ENCODE assay signal across 8 mouse cellular contexts in genomic region chr12:107930611-107931350, GRCm38 (mm10).
DNase-seq lines count a peak whose midpoint lies in the region; ATAC-seq and TF ChIP-seq lines count a peak whose summit lies in the region.

No protein-coding gene starts in this region.

- peaks cover 47% of the 10 kb centered on the region for H3K4me1 ChIP-seq in heart, embryonic 16.5 days (ENCODE audit: control insufficient read depth, insufficient read depth, low read length)
- H3K4me1 ChIP-seq in kidney, postnatal 0 days (replicated peaks; ENCODE audit: insufficient read depth, low read length) = peaks cover 10% of the 10 kb centered on the region; the same call in 1 of the 2 replicates
- peaks cover 59% of the 10 kb centered on the region for H3K4me1 ChIP-seq in lung, embryonic 15.5 days
- H3K4me1 ChIP-seq in stomach, embryonic 14.5 days (ENCODE audit: control insufficient read depth, insufficient read depth, low read length) = peaks cover 19% of the 10 kb centered on the region

- H3K4me2 ChIP-seq in heart, embryonic 16.5 days (ENCODE audit: low read depth, low read length) = peak overlapping the region; percentile 58
- peak overlapping the region; percentile 41 for H3K4me2 ChIP-seq in kidney, postnatal 0 days (ENCODE audit: low read length)
- peak overlapping the region; percentile 46 for H3K4me2 ChIP-seq in lung, embryonic 15.5 days
- no peak overlapping the region; the same call in 1 of the 2 replicates for H3K4me2 ChIP-seq in stomach, embryonic 14.5 days (replicated peaks; ENCODE audit: low read depth, low read length)

- H3K27me3 ChIP-seq in heart, embryonic 16.5 days (ENCODE audit: control insufficient read depth, insufficient read depth, low read length) = no peaks in the 10 kb centered on the region
- no peaks in the 10 kb centered on the region for H3K27me3 ChIP-seq in kidney, postnatal 0 days (ENCODE audit: insufficient read depth, low read length)
- H3K27me3 ChIP-seq in lung, embryonic 15.5 days = 0 out of 2 replicates have a peak, but pooled peaks cover 8% of the 10 kb centered on the region
- no peaks in the 10 kb centered on the region for H3K27me3 ChIP-seq in stomach, embryonic 14.5 days (ENCODE audit: control insufficient read depth, insufficient read depth, low read length)

- H3K9me3 ChIP-seq in heart, embryonic 16.5 days (replicated peaks; ENCODE audit: control insufficient read depth, low read length) = no peaks in the 10 kb centered on the region
- H3K9me3 ChIP-seq in kidney, postnatal 0 days (replicated peaks; ENCODE audit: low read length) = no peaks in the 10 kb centered on the region
- no peaks in the 10 kb centered on the region for H3K9me3 ChIP-seq in lung, embryonic 15.5 days
- no peaks in the 10 kb centered on the region for H3K9me3 ChIP-seq in stomach, embryonic 14.5 days (ENCODE audit: control insufficient read depth, low read depth, low read length)

- no peaks in the 10 kb centered on the region for H3K36me3 ChIP-seq in heart, embryonic 16.5 days (ENCODE audit: control insufficient read depth, insufficient read depth)
- H3K36me3 ChIP-seq in kidney, postnatal 0 days (ENCODE audit: insufficient read depth, low read length) = no peaks in the 10 kb centered on the region
- H3K36me3 ChIP-seq in lung, embryonic 15.5 days = no peaks in the 10 kb centered on the region
- H3K36me3 ChIP-seq in stomach, embryonic 14.5 days (ENCODE audit: control insufficient read depth, insufficient read depth, low read length) = no peaks in the 10 kb centered on the region

- H3K4me3 ChIP-seq in heart, embryonic 16.5 days (ENCODE audit: low read length) = peak overlapping the region; percentile 42
- no peak overlapping the region for H3K4me3 ChIP-seq in kidney, postnatal 0 days (replicated peaks; ENCODE audit: low read depth, low read length)
- no peak overlapping the region for H3K4me3 ChIP-seq in lung, embryonic 15.5 days
- no peak overlapping the region for H3K4me3 ChIP-seq in stomach, embryonic 14.5 days (ENCODE audit: low read depth, low read length)

- H3K27ac ChIP-seq in heart, embryonic 16.5 days (ENCODE audit: low read length) = peak overlapping the region; percentile 91
- H3K27ac ChIP-seq in kidney, postnatal 0 days = 0 out of 2 replicates have a peak overlapping the region, but pooled peaks have one; percentile 4
- H3K27ac ChIP-seq in lung, embryonic 15.5 days = peak overlapping the region; percentile 72
- H3K27ac ChIP-seq in stomach, embryonic 14.5 days (ENCODE audit: low read length) = peak overlapping the region; percentile 16; the same call in 1 of the 2 replicates

- TF ChIP-seq CTCF in kidney, postnatal 0 days (IDR thresholded peaks at IDR 0.05; ENCODE audit: low read depth) = no peak

- peak; percentile 37 for ATAC-seq in heart, embryonic 16.5 days (replicated peaks; ENCODE audit: extremely low read depth, insufficient read depth, low FRiP score)
- ATAC-seq in kidney, postnatal 0 days (replicated peaks; ENCODE audit: low FRiP score, low read depth) = no peak
- peak; percentile 65 for ATAC-seq in lung, embryonic 15.5 days (ENCODE audit: borderline replicate concordance, extremely low read depth, low FRiP score, low TSS enrichment)
- ATAC-seq in stomach, embryonic 14.5 days (ENCODE audit: insufficient number of reproducible peaks, insufficient read depth, low FRiP score, low read depth) = no peak

- H3K9ac ChIP-seq in heart, embryonic 16.5 days (ENCODE audit: low read length) = peak overlapping the region; percentile 71
- no peak overlapping the region for H3K9ac ChIP-seq in kidney, postnatal 0 days (ENCODE audit: low read depth, low read length)
- H3K9ac ChIP-seq in lung, embryonic 15.5 days = no peak overlapping the region
- no peak overlapping the region for H3K9ac ChIP-seq in stomach, embryonic 14.5 days (replicated peaks; ENCODE audit: low read depth, low read length)

- 10% methylated on average over 28 of the region's 28 CpGs for WGBS in heart, embryonic 16.5 days
- 37% methylated on average over 28 of the region's 28 CpGs for WGBS in kidney, postnatal 0 days
- 14% methylated on average over 28 of the region's 28 CpGs for WGBS in lung, embryonic 15.5 days
- 31% methylated on average over 28 of the region's 28 CpGs for WGBS in stomach, embryonic 14.5 days

- peak; percentile 58 for DNase-seq in urinary bladder, postnatal 14 days (ENCODE audit: low spot score)
- no peak for DNase-seq in urinary bladder, postnatal 10 days (ENCODE audit: low spot score)
- peak; percentile 99 for DNase-seq in fibroblast of lung, adult 2 months (ENCODE audit: low read depth)
- peak; percentile 75 for DNase-seq in kidney, postnatal 0 days (ENCODE audit: low spot score)
- no peak for DNase-seq in spleen, adult 12 weeks (ENCODE audit: low spot score)

Comparison
In these comparisons a context has a peak if more than half of its experiments do, and no peak if none do; other contexts are left out.
1. DNase-seq: peak in urinary bladder, postnatal 14 days (single experiment), fibroblast of lung, adult 2 months (single experiment) and kidney, postnatal 0 days (single experiment); none in urinary bladder, postnatal 10 days (single experiment) and spleen, adult 12 weeks (single experiment).
2. ATAC-seq: peak in heart, embryonic 16.5 days (single experiment) and lung, embryonic 15.5 days (single experiment); none in kidney, postnatal 0 days (single experiment) and stomach, embryonic 14.5 days (single experiment).
3. H3K27ac ChIP-seq: peak in every context shown above with its lines; median percentile 91 in heart, embryonic 16.5 days; 72 in lung, embryonic 15.5 days; 16 in stomach, embryonic 14.5 days; 4 in kidney, postnatal 0 days.